Mouse (Mus musculus): ENCODE measurements around the gene Dhrs1.

Dhrs1 gene

DNA sequence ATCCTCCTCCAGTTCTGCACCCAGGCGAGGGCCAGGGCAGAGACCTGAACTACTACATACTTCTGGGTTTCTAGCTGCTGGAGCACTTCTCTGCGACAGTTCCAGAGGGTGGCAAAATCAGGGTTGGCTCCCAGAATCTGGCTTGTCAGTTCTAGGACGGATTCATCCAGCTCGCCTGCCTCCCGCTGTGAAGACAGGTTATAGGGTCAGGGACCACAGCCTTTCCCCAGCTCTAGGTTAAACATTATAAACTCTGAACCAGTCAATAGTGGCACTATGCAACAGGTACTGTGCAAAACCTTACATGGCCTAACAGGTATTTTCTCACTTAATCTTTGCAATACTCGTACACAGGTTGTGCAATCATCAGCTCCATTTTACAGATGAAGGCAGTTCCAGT is 24.4 kb downstream of the Dhrs1 start:
- no peak for DNase-seq

- DNase-seq = no peak
Measured at GRCm38 (mm10) chr14:55720666-55721065, 24.8 kb downstream of the Dhrs1 start.

DNA sequence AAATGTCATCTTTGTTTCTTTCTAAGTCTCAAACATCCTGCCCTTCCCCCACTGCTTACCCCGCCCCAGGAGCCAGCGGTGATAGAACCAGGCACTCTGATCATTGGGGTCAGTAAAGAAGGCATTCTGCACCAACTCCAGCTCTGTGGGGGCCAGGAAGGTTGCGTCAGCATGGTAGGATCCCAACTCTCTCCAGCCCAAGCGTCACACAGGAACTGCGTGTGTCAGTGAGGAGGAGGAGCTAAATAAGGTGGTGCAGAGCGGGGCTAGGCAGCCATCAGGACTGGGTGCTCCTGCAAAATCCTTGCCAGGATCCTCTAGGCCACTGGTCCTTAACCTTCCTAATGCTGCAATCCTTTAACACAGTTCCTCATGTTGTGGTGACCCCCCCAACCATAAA is 25.8 kb downstream of the Dhrs1 start:
- DNase-seq = no peak

- no peak for DNase-seq
Measured at GRCm38 (mm10) chr14:55716884-55717283, 28.6 kb downstream of the Dhrs1 start.

- no peak for DNase-seq
Measured at GRCm38 (mm10) chr14:55716271-55716670, 29.2 kb downstream of the Dhrs1 start.

GRCm38 (mm10) chr14:55714893-55715292 is 30.6 kb downstream of the Dhrs1 start:
- no peak for DNase-seq

DNA sequence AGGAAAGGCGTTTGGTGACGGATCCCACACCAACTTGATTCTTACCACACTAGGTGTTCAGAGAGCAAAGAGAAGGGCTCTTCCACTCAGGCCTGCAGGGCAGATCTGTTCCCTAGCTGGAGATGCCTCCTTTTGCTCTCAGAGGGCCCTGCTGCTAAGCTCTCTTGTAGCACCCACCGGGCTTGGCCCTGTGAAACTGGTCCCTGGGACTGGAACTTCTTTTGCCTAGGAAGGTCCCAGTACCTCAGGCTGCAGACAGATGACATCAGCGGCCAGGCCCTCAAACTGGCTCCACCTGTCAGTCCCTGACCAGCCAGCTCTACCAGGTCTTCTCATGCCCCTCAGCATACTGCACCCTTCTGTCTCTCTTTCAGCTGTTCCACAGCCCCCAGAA is 31.8 kb downstream of the Dhrs1 start, which contains the start of gene Tgm1:
Gene Tgm1 (minus strand): TSS at position 198 of the 394 bp plus-strand sequence.
- no peak for DNase-seq

DNA sequence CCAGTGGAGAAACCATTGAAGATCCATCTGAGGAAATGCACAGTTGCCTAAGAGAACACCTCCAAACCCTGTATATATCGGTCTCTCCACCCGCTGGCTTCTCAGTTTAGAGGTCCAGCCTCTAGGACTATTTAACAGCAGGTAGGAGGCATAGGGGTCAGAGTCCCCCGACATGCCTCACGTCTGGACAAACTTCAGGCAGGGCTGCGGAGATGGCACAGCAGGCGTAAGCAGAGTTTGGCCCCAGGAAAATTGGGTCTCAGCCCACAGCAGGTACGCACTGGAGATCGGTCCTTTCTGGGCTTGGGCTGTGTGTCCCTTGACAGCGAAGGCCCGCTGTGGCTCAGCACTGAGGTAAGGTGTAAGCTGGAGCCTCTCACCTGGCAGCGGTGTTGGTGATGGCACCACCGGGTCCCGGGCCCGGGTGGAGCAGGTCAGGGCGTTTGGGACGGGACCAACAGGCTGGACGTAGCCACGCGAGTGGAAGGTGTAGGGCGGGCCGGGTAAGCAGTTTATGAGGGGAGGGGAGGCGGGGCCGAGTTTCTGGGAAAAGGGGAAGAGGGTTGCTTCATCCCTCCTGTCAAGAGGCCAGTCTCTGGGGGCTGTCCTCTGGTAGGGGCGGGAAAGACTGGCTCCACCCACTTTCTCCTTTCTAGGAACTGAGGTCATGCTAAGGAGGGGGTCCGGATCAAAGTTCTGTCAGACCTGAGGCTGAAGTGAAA is 32.3 kb downstream of the Dhrs1 start:
- no peak for DNase-seq

DNA sequence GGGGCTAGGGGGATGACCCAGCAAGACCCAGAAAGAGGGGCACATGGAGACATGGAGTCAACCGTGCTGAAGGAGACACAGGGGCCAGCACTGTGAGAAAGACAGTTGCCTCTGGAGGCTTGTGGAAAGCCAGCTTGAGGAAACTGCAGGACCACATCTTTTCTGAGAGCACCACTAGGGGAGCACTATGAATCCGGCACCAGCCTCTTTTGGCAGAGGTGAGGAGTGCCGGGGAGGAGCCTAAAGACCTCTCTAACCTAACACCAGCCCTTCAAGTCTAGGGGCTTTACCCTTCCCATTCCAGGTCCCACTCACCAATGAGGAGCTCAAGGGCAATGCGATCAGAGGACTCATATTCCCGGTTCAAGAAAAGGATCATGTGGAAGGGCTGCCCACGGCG is 33.7 kb downstream of the Dhrs1 start:
- DNase-seq = no peak

- no peak for DNase-seq
Measured at GRCm38 (mm10) chr14:55709509-55709908, 36.0 kb downstream of the Dhrs1 start.

DNA sequence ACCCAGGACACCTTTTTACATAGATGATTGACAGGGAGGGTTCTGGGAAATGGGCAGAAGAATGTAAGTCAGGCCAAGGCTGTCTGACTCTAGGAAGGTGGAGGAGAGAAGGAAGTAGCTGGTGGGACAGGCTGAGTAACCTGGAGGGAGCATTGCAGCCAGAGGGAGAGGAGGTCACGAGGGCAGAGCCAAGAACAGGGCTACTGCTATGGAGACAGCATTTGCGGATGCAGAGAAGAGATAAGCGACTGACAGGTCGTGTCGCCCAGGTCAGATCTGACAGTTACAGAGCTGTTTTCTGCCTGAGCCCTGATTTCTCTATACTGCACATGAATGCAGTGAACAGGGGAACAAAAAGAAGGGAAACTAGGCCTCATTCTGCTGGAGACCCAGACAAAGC is 38.1 kb downstream of the Dhrs1 start:
- no peak for DNase-seq

DNA sequence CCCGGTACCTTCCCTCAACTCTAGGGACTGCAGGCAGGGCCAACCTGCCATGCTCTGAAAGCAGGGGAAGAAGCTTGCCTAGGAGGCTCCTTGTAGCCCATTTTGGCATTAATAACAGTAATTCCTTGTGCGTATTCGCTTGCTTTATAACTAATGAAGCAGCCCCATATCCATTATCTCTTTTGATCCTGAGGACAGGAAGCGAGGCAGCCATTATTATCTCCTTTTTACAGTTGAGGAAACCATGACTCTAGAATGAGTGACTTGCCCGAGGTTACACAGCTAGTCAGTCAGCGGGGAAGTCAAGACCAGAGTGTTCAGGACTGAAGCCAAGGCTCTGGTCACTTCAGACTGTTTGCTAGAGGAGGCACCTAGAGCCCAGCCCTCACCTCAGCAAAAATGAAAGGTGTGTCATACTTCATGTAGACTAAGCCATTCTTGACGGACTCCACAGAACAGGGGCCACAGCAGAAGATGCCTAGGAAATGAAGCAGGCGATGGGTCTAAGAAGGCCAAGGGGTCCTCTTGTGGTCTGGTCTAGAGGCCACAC is 39.4 kb downstream of the Dhrs1 start:
- no peak for DNase-seq

DNA sequence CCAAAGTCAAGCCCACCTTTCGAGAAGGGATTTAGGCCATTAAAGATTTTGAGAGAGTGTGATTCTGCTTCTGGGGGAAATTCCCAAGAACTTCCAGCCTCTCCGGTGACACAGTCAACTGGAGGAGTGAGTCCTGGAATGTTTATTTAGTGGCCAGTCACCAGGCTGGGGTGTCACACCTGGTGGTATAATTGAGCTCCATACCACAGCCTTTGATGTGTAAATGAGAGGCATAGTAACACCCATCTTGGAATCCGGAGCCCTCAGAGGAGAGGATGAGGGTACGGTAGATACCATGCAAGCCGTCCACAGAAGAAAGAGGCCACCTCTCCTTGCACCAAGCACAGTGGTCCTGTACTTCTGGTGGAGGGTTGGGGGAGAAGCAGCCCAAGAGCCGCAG is 42.7 kb downstream of the Dhrs1 start:
- no peak for DNase-seq

GRCm38 (mm10) chr14:55701131-55701530 is 44.4 kb downstream of the Dhrs1 start:
- no peak for DNase-seq

DNA sequence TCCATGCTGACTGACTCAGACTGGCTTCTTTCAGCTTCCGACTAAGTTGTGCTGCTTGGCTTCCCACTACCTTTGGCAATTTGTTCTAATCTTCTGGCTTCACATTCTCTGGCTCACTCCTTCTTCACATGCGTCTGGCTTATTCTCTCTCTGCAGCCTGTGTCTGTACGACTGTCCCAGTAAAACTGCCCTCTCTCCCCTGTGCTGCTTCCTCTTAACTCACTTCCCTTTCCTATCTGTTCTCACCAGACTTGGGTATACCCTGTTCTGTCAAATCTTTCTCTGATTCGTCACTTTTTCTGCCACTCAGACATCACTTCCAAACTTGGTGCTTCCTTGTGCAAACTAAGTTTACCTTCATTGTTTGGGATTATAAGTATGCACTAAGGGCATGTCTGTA is 48.3 kb downstream of the Dhrs1 start:
- no peak for DNase-seq

DNA sequence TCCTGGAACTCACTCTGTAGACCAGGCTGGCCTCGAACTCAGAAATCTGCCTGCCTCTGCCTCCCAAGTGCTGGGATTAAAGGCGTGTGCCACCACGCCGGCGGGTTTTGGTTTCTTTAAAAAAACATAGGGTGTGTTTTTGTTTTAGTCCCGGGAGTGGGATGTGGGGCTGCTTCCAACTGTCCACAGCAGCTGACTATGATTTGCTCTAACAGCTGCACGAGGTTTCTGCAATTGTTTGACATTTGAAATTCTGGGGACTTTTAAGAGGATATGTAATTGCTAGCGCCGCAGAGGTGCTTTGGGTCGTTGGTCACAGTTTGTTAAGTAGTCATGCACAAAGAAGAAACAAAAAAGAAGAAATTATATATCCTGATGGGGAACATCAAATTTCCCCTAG is 56.1 kb downstream of the Dhrs1 start:
- DNase-seq = no peak

Measured in thymus, postnatal 25 days (tissue).